Mouse (Mus musculus): ENCODE measurements at regions not wholly inside any gene's neighbourhood (a gene's known extent, or its start where the extent isn't known, plus 50 kb on each side); places are given as distances from the start of the nearest gene placed in this dataset.

GRCm38 (mm10) chr13:78580863-78581595 is 381.5 kb upstream of the Nr2f1 start:
- DNase-seq: no peak

- DNase-seq: no peak
These were observed 377.9 kb upstream of the Nr2f1 start for GRCm38 (mm10) chr13:78577497-78577896.

GRCm38 (mm10) chr13:78576300-78577296 is 377.0 kb upstream of the Nr2f1 start:
- DNase-seq: no peak

GRCm38 (mm10) chr13:78571093-78571492 is 371.5 kb upstream of the Nr2f1 start:
- no peak for DNase-seq

- no peak for DNase-seq
These were observed 324.9 kb upstream of the Nr2f1 start for GRCm38 (mm10) chr13:78524446-78524937.

GRCm38 (mm10) chr13:78520771-78521170 is 321.2 kb upstream of the Nr2f1 start:
- DNase-seq: no peak

- no peak for DNase-seq
These were observed 320.6 kb upstream of the Nr2f1 start for GRCm38 (mm10) chr13:78520186-78520585.

- DNase-seq: no peak
These were observed 301.0 kb upstream of the Nr2f1 start for GRCm38 (mm10) chr13:78500551-78500950.

GRCm38 (mm10) chr13:78483760-78484357 is 284.3 kb upstream of the Nr2f1 start:
- DNase-seq: no peak

GRCm38 (mm10) chr13:78482929-78483759 is 283.6 kb upstream of the Nr2f1 start:
- DNase-seq: peak; percentile 87

- DNase-seq: no peak
These were observed 251.9 kb upstream of the Nr2f1 start for GRCm38 (mm10) chr13:78451333-78452070.

- DNase-seq: no peak
These were observed 247.1 kb upstream of the Nr2f1 start for GRCm38 (mm10) chr13:78446726-78447031.

- DNase-seq: no peak
These were observed 246.6 kb upstream of the Nr2f1 start for GRCm38 (mm10) chr13:78445891-78446725.

- no peak for DNase-seq
These were observed 245.3 kb upstream of the Nr2f1 start for GRCm38 (mm10) chr13:78444691-78445349.

GRCm38 (mm10) chr13:78428469-78428868 is 228.9 kb upstream of the Nr2f1 start:
- DNase-seq: no peak

- DNase-seq: no peak
These were observed 228.5 kb upstream of the Nr2f1 start for GRCm38 (mm10) chr13:78428084-78428445.

- DNase-seq: no peak
These were observed 227.9 kb upstream of the Nr2f1 start for GRCm38 (mm10) chr13:78427141-78428083.

- DNase-seq: no peak
These were observed 226.9 kb upstream of the Nr2f1 start for GRCm38 (mm10) chr13:78426306-78426921.

Measured in heart, postnatal 4 days (tissue).